Mouse (Mus musculus): ENCODE data around the gene Prss8.
"Not testable (repeated sequence)": the region's sequence is repeated elsewhere in the genome, so short reads cannot be mapped to it uniquely, and the experiment has no call there.

The Prss8 gene

GRCm38 (mm10) chr7:127927726-127928125, 2.2 kb downstream of the Prss8 start:
- DNase-seq, result no peak

- no peak for DNase-seq
Observed at GRCm38 (mm10) chr7:127926846-127927245, 3.1 kb downstream of the Prss8 start.

GRCm38 (mm10) chr7:127926066-127926465, 3.8 kb downstream of the Prss8 start:
- no peak for DNase-seq

DNA sequence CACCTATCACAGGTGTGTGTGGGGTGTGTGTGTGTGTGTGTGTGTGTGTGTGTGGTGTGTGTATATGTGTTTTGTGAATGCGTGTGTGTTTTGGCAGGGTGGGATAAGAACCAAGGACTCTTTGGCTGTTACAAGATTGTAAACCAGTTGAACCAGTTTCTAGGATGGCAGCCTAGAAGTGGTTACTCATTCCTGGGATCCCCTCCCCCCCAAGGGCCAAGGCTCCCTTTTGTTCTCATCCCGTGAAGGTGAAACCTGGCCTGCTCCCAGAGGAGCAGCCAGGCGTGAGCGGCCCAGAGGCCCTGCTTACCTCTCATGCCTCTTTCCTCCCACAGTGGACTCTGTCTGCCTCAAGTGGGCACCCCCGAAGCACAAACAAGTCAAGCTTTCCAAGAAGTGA, 4.7 kb downstream of the Prss8 start:
- DNase-seq, result no peak

GRCm38 (mm10) chr7:127923714-127924113, 6.2 kb downstream of the Prss8 start:
- no peak for DNase-seq

DNA sequence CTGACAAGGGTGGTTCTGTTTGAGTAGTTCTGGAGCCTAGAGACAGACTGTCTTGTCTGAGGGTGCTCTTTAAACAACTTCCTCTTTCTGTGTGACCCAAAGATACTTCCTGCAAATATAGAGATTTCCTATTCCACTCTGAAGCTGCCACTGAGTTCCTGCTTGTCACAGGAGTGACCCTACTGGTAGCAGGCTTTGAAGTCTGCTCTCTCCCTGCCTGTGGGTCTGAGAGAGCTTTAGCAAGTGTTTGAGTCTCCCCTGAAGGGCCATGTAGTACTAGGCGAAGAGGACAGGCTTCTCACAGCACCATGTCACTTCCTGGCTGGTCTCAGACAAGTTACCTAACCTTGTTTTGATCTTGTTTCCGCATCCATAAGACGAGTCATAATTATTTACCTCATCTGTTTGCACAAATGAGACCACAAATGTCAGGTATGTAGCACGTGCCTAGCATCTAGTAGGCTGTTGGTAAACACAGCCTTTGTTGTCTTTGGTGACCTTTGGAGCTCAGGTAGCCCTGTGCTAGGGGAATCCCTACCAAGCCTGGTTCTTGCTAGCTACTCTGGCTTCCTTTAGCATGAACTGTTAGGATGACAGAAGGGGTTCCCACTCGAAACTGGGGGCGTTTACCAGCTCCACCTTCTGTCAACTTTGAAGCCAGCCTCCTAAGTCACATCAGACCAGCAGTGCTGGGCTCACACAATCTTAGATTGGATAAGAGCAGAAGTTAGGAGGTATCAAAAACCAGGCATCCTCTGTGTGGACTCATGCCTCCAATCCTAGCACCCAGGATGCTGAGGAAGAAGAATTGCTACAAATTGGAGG, 7.2 kb downstream of the Prss8 start:
- no peak for DNase-seq

- DNase-seq, result no peak
Observed at GRCm38 (mm10) chr7:127921516-127921915, 8.4 kb downstream of the Prss8 start.

DNA sequence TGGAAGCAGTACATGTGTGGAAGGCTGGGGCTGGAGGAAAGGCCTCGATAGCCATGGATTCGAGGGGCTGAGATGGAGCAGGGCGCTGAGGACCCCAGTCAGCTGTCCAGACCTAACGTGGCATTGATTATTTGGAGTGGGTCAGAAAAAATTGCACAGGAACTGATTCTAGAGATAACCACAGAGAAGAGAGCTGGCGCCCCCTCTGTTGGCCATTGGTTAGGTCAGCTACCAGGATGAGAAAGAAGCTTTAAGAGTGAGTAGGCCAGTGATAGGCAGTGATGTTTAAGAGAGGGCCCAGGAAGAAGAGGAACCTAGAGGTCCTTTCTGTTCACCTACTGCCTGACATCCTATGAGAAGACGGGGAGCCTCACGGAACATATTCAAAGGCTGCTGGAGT, 10.6 kb downstream of the Prss8 start:
- peak; percentile 48 for DNase-seq

GRCm38 (mm10) chr7:127918203-127918602, 11.7 kb downstream of the Prss8 start:
- peak; percentile 47 for DNase-seq

- DNase-seq, result no peak
Observed at GRCm38 (mm10) chr7:127915293-127915692, 14.6 kb downstream of the Prss8 start.

GRCm38 (mm10) chr7:127912938-127913337, 17.0 kb downstream of the Prss8 start:
- DNase-seq, result no peak

DNA sequence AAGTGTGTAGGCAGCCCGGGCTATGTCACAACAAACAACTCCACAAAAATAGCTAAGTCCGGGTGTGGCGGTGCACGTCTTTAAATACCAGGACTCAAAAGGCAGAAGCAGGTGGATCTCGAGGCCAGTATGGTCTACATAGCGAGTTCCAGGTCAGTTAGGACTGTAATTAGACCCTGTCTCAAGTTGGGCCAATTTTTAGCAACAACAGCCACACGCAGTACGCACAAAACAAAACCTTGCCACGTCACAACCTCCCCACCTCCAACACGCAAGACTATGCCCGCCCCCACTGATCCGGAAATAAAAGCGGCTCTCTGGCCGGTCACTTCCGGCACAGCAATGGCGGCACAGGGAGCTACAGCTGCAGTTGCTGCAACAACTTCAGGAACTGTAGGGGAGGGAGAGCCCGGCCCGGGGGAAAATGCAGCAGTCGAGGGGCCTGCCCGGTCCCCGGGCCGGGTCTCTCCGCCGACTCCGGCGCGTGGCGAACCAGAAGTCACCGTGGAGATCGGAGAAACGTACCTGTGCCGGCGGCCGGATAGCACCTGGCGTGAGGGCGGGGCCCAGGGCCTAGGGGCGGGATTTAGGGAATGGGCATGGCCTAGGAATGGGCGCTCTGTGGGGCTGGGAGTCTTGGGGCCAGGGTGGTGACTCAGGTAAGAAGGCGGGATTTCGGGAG, 17.6 kb downstream of the Prss8 start, which contains the start of gene Kat8:
TSS of gene Kat8 (plus strand) at position 327 of the 682 bp plus-strand sequence.
- peak; percentile 83 for DNase-seq

- no peak for DNase-seq
Observed at GRCm38 (mm10) chr7:127908656-127909055, 21.2 kb downstream of the Prss8 start.

GRCm38 (mm10) chr7:127907939-127908338, 22.0 kb downstream of the Prss8 start:
- no peak for DNase-seq

DNA sequence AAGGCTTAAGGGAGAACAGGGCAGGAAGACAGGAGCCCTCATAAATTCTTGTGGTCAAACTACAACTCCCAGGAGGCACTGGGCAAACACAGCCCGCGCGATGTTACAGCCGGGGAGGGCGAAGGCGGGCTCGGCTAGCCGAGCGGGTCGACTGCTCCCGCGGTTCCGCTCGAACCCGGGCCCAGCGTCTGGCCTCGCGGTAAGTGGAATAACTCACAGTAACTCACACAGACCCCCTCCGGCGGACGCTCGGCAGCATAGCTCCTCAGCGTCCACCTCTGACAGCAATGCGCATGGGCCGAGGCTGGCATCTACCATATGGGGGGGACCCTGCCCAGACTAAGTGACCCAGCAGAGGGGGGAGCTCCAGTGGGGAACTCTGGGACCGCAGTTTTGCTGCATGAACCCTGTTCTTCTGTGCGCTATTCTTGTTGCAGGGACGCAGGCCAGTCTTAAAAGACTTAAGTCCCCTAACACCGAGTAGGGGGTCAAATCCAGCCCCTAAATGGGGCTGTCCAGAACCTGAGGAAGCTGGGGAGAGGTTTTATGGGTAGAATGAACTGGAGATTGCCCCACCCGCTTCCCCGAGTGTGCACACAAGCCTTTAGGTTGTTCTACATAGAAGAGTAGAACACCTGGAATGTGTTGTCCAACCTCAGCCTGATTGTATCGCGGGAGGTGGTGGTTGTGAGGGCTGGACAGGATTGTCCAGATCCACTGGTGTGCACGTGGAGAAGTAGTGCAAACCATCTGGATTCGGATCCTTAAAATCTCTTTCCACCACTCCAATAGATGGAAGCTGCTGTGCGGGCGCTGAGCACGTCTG, 25.7 kb downstream of the Prss8 start, which contains the start of gene Bckdk:
TSS of gene Bckdk (plus strand) at position 112 of the 826 bp plus-strand sequence.
- peak; percentile 80 for DNase-seq

DNA sequence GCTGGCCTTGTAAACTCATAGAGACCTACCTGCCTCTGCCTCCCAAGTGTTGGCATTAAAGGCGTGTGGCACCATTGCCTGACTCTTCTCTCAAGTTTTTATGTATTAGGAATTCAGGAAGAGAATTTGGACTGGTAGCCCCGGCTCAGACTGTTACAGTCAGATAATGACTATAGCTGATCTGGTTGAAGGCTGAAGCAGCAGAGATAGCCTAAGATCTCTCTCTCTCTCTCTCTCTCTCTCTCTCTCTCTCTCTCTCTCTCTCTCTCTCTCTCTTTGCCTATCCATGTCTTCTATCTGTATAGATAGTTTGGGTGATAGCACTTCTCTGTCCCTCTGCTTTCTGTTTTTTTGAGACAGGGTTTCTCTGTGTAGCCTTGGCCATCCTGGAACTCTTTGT, 28.1 kb downstream of the Prss8 start:
- DNase-seq, result no peak

DNA sequence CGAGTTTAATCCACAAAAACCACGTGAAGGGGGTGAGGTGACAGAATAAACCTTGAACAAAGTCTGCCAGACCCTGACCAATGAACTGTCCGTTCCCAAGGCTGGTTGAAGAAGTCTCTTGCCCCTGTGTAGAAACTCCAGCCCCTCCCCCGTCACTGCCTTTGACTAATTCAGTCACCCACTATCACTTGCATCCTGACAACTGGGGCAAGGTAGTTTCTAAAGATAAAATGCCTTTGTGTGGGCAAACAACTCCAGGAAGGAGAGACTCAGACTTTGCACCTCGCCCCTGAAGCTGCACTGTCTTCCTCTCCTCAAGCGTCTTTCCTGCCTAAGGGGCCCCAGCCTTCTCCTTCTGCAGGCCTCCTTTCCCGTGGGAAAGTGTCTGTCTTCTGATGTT, 29.9 kb downstream of the Prss8 start:
- DNase-seq, result no peak

GRCm38 (mm10) chr7:127898179-127898956, 31.5 kb downstream of the Prss8 start:
- no peak for DNase-seq

- no peak for DNase-seq
Observed at GRCm38 (mm10) chr7:127897542-127897941, 32.4 kb downstream of the Prss8 start.

DNA sequence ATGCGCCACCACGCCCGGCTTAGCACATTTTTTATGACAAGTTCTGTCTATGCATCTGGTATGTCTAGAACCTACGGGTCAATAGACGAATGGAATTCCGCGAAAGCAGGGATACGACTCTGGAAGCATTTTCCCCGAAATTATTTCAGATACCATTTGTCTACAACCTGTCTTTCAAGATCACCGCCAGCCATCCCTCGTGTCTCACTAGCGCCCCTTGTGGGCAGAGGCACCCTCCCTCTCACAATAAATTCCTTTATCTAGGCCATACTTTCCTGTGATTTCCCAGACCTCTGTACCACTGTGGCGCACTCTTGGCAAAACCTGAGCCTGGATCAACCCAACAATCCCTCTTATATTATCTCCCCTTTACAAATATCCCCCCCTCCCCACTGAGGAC, 33.5 kb downstream of the Prss8 start:
- peak; percentile 69 for DNase-seq

GRCm38 (mm10) chr7:127895891-127896290, 34.0 kb downstream of the Prss8 start:
- DNase-seq, result not testable (repeated sequence)

GRCm38 (mm10) chr7:127895442-127895841, 34.5 kb downstream of the Prss8 start, which contains the start of the genes Gm21974 and Vkorc1:
Gene Gm21974 (minus strand): TSS chr7:127895454.
Gene Vkorc1 (minus strand): TSS chr7:127895617.
- DNase-seq, result peak; percentile 84

All from right cerebral cortex, postnatal 4 days (tissue).